Mouse (Mus musculus) c-Kit-positive CD71-positive TER-119-positive erythroid progenitor cells, embryonic 14.5 days (primary cell): ENCODE measurements at regions not wholly inside any gene's neighbourhood (a gene's known extent, or its start where the extent isn't known, plus 50 kb on each side); places are given as distances from the start of the nearest gene placed in this dataset.
A peak's percentile ranks its signal among the peaks of the same experiment; 100 is the strongest.

Experiments used
- DNase-seq: peaks from one replicate; pipeline ENCODE4 v3.0.0-alpha.2; 2013; ENCODE audit warnings: low spot score

DNA sequence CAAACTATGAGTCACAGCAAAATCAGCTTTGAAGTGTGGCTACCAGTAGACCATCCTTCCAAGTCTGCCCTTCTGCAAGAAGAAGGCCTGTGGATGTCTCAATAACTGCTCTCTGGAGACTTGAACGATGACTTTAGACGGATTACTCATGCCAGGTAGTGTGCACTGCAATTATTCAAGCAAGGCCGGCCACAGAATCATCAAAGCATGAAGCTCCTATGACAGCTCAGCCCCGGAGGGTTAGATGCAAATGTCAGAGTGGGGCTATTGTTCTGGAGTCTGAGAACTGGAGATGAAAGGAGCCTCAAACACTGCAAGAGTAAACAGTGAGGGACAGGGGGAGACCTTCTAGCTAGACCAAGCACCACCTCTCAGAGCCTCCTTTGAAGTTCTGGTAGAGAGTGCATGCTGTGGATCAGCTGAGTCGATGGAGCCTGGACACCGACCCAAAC lies 173.8 kb upstream of the Dmrta1 start:
- DNase-seq, result no peak

DNA sequence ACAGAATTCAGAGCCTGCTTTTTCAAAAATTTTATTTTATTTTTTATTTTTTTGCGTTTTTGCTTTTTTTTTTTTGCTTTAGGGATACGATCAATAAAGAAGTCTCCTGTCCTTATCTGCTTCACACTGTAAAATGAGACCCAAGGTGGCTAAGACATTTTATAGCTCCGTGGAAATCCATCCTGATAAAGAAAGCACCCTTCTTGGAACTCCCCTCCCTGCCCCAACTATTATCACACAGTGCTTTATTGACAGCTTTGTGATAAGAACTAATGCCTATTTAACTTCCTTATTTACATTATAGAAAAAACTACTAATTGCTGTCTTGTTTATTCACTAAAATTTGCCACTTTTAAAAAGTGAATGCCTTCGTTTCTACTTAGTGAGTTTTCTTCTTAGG lies 179.0 kb upstream of the Dmrta1 start:
- no peak for DNase-seq

GRCm38 (mm10) chr4:89490947-89491346 lies 180.1 kb upstream of the Cdkn2b start:
- no peak for DNase-seq

DNA sequence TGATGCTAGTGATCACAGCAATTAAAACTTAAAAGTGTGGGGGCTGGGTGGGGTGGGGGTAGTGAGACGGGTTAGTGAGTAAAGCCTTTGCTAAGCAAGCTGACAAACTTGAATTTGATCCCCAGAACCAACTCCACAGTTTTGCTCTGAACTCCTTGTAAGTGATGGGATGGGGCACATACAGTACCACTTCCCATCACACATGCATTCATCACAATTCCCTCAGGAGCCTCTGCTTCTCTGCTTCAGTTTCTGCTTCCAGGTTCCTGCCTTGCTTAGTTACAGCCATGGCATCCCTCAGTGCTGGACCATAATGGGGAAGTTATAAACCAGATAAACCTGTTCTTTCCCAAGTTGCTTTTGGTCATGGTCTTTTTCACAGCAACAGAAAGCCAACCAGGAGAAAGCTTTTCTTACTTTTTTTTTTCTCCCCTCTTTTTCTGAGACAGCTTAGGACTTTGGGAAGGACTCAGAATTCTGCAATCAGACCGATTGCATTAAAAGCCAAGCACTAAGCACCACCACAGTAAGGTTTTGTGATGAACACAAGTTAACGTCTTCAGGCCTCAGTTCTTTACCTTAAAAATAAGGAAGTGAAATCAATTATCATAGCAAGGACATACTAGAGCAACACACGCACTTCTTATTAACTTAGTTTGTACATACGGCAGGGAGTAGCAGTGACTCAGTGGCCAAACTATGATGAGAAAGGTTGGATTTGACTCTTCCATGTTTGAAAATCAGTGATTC lies 176.8 kb upstream of the Cdkn2b start:
- DNase-seq, result no peak

DNA sequence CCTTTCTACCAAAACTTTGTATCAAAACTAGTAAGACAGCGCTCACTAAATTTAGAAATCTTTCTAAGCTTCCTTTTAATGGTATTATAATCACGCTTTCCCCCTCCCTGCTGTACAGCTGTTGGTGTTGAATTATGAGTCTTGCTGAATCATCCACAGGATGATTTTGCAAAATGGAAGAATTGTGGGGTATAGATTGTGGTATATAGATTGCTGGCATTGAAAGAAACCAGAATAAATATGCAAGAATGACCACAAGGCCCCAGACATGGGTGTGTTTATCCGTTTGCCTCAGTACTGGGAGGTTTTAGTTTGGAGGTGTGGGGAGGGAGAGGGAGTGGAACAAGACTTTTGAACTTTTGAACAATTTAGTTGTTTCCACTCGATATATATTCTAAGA lies 176.1 kb upstream of the Cdkn2b start:
- DNase-seq, result no peak

- no peak for DNase-seq
Measured at GRCm38 (mm10) chr4:89485981-89486531, 175.2 kb upstream of the Cdkn2b start.

DNA sequence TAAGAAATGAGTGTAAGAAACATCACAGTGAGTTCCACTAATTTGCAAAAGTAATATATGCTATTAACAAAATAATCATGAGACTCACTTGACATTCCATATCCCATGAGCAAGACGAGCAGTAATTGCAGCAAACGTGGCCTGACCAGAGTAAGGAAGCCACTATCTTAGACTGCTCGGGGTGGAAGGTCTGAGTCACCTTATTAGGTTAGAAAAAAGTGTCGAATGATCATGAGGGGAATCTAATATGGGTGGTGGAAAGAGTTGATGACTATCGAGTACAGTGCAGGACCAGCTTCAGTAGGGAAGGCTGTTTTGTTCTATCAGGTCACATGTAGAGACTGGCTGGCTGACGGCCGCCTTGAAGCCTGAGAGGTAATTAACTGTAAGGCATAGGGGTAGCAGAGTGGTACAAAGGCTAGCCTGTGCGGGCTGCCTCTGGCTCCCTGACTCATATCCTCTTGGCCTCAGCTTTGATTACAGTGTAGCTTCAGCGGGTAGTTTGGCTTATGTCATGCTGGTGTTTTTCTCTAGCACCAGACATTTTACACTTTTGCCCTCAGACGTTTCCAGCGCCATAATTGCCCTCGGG lies 167.9 kb upstream of the Cdkn2b start:
- no peak for DNase-seq

- no peak for DNase-seq
Measured at GRCm38 (mm10) chr4:89475848-89476247, 165.0 kb upstream of the Cdkn2b start.

DNA sequence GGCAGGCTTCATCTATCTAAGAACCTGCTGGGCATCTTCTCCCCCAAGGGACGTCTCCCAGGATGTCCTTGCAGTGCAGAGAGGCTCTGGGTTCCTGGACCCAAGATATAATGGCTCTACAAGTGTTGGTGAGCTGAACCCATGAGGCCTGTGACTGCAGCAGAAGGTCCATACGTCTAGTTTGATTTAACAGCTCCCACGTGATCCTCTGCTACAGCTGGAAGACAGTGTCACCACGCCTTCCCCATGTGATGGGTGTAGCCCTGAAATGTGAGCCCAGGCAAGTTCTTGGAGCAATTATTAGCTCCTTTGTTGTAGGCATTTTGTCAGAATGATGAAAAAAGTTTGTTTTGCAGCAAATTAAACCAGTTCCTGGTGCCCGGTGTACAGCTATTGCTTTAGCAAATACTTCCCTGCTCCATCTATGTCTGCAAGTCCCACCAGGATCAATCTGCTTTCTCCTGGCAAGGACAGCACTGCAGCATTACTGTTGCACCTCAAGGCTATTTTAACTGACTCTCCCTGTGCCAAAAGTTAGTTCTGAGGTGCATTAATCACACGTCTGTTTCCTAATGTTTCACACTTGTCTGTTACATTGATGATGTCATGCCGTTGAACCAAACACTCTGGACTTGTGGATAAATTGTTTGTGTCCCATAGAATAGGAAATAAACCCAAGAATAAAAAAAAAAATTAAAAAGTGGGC lies 164.2 kb upstream of the Cdkn2b start:
- DNase-seq, result peak; percentile 49

DNA sequence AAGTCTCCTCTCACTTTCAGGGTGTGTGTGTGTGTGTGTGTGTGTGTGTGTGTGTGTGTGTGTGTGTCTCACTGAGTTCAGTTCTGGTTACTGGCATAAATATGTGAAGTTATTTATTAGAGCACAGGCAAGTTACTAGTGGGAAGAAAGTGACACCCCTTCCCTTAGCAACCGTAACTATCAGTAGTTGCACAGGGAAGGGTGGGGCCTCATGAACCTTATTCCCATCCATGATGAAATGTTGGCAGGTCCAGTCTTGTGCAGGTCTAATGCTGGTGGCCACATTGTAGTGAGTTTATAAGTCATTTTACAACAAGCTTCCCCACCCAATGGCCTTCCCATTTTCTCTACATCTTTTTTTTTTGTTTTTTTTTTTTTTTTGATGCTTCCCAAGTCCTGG lies 160.6 kb upstream of the Cdkn2b start:
- DNase-seq, result no peak

DNA sequence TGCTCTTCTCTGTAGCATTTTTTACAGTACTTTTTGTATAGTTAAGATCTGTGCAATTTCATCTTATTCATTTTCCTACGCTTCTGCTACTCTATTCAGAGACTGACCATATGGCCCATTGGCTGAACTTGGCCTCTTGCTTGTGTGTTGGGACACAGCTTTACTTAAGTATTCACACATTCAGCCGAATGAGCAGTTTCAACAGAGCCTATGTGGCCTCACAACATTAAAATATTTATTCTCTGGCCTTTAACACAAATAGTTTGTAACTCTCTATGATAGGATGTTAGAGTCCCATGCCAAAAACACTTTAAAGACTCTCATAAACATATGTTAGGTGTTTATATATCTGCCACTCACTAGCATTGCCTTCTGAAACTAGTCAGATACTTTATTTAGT lies 159.9 kb upstream of the Cdkn2b start:
- no peak for DNase-seq

- DNase-seq, result no peak
Measured at GRCm38 (mm10) chr4:89469883-89470282, 159.0 kb upstream of the Cdkn2b start.

GRCm38 (mm10) chr4:89469406-89469805 lies 158.6 kb upstream of the Cdkn2b start:
- no peak for DNase-seq

DNA sequence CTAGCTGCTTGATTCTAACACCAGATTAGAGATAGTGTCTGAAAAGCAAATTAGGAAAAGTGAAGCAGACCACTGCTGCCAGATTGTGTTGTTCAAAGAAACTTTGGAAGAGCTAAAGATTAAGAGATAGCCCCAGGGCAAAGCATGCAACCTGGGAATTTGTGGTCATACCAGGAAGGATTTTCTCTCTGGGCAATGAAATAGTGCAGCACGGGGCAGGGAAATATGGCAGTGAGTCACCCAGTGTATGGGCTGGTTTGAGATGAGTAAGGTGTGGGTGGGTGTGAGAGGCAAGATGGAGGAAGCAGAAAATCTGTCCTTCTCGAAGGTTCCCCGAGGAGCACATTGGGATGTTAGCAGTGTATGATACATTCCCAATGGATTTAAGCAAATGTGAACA lies 155.9 kb upstream of the Cdkn2b start:
- no peak for DNase-seq

- DNase-seq, result no peak
Measured at GRCm38 (mm10) chr4:89463121-89463520, 152.3 kb upstream of the Cdkn2b start.

DNA sequence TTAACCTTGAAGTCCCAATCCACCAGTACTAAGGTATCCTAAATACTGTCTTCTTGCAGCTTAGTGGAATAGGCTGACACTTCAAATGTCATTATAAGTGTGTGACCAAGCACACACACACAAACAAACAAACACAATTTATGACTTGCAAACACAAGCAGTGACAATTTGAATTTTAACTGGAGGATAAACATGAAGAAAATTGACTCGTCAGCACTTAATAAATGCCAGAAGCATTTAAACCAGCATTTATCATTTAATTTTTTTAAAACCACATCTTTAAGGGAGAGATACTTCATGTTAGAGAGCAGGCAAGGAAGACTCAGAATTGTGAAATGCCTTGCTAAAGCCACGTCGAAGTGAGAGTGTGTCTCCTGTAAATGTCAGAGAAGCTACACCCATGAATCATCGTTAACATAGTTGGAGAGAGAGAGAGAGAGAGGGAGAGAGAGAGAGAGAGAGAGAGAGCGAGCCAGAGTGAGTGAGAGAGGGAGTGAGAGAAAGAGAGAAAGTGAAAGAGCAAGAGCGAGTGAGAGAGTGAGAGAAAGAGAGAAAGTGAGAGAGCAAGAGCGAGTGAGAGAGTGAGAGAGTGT lies 149.4 kb upstream of the Cdkn2b start:
- no peak for DNase-seq

DNA sequence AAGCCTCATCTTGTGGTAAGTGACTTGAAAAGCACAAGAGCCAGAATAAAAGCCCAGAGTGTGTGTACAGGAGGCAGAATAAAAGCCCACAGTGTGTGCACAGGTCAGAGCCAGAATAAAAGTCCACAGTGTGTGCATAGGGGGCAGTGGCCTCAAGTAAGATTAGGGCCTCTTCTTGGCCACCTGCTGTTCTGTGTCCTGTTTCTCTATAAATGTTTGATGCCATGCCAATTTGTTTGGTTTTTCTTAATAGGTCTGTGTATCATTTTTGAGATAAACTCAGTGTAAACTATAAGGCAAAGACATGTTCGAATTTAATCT lies 148.5 kb upstream of the Cdkn2b start:
- DNase-seq, result no peak

DNA sequence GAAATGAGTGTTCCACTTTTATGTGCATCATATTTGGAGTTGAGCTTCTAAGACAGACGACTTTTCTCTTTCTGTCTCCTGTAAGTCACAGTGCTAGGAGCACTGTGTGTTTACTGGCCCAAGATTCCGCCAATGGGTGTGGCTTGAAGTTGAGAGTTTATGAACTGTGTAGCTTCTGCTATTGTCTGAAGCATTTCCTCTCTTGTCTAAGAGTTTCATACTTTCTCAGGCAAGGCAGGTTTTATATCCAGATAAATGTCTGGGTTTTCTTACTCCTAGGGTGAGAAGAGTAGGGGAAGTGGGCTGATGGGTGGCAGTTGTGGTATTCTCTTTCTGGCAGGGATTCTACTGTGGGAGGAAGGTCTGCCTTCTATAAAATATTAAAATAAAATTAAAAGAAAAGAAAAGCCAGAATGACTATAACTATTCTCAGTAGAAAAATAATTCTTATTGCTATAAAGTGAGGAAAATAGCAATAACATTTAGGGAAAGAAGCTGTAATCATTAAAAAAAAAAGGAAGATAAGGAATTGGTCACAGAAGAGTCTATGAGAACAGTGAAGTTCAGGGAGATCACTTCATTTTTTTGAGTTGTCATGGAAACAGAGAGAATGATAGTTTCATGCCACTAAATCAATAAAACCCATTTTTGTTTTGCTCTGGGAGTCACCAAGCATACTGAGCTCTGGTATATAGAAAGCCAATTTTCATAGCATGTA lies 147.9 kb upstream of the Cdkn2b start:
- no peak for DNase-seq

DNA sequence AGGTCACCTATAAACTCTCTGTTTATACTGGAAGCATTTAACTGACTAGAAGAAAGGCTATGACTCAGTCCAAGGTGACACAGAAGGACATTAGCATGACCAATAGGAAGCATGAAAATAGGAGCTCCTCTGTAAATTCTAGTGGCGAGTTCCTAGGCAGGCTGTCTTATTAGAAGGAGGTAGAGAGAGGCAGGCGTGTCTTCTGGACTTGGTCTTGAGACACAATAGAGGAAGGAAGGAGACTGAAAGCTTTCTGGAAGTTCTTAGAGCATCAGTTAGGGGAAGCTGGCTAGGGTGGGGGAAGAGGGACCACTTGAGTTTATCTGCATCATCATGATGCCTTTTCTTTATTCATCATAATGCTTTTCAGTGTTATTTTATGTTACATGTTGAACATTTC lies 147.0 kb upstream of the Cdkn2b start:
- DNase-seq, result no peak

- DNase-seq, result no peak
Measured at GRCm38 (mm10) chr4:89454926-89455325, 144.1 kb upstream of the Cdkn2b start.

GRCm38 (mm10) chr4:89453051-89453450 lies 142.2 kb upstream of the Cdkn2b start:
- no peak for DNase-seq

DNA sequence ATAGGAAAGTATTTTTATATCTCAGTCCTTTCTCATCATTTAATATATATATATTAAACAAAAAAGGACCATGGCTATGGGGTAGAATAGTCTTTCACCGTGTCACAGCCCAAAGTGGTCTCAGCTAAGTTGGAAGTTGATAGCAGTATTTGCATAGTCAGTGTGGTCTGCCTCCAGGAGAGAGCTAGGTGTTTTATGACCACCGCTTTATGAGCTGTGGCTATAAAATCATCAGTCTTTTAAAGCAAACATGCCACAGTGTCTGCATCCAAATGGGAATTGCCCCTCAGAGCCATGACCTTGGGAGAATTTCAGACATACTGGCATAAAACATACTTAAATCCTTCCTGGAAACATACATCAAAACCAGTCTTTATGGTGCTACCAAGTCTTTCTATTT lies 140.9 kb upstream of the Cdkn2b start:
- DNase-seq, result no peak
